Mouse (Mus musculus) kidney, postnatal 36 days (tissue): ENCODE measurements around the gene Ilkap.
A peak's percentile ranks its signal among the peaks of the same experiment; 100 is the strongest.

Experiments
- DNase-seq, 2 experiments: peaks; one replicate each; pipeline ENCODE4 v3.0.0; 2021 to 2022; ENCODE audit warnings: mixed read lengths in 2 of 2

Gene Ilkap

DNA sequence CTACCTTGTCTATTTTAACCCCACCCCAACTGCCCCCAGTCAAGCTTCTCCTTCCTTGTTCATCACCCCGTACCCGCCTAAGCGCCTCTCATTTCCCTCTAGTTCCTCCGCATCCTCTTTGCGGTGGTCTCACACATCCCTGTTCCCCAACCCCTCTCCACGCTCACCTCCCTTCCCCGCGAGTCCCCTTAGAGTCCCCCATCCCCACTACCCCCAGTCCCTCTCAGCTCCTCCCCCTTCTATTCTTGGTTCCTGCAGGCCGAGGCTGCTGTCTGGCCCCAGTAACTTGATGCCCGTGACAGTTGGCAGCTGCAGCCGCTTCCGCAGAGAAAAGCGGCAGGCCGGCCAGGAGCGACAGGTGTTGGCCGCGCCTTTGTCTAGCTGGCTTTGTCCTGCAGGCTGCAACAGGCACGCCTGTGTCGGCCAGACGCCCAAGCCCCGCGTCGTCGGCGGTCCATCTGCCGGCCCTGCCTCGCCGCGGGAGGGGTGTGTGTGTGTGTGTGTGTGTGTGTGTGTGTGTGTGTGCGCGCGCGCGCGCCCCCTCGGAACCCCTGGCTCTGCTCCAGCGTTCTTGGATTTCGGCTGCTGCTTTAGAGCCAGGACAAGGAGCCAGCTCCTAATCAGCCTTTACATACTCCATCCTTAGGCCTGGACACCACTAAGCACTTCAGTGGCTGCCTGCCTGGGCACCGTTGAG, 15.4 kb upstream of the Ilkap start, which contains the start of gene Hes6:
Gene Hes6 (minus strand): TSS at position 141 of the 697 bp plus-strand sequence.
- DNase-seq = peak; percentile 69 to 83

DNA sequence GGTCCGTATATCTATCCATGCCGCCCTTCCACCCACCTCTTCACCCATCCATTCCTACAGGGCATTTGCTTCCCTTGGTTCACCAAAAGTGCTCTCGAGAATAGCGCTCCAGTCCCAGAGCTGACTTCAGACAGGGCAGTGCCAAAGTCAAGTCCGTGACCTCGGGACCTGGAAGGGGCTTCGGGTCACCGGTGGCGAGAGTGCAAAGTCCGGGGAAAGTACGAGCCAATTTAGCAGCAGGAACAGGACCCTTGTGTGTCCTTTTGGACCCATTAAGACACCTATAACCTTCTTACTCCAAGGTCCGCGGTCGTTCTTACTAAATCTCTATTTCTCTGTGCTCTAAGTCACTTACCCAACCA, 14.9 kb upstream of the Ilkap start:
- DNase-seq = peak; percentile 83 to 86

DNA sequence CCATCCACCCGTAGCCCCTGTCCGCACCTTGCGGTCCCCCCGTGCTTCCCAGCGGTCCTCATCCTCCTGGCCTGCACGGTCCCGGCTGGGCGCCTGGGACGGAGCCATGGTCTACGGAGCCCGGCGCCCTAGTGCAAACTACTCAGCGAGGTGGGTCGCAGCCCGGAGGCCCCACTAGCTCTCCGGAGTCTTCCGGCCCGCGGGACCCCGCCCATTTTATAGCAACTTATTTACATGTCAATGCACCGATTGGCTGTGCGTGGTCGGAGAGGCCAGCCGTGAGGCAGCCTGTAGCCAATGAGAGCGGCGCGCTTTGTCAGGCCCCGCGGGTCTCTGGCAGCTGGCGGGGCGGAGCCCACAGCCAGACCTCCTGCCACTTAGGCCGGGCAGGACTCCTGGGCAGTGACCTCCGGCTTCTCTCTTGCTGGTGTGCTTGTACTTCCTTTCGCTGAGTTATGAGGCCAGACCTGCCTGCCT, 14.5 kb upstream of the Ilkap start:
- DNase-seq = peak; percentile 96 to 98

- DNase-seq = peak; percentile 34 to 58
Measured at GRCm38 (mm10) chr1:91412286-91413029, 13.8 kb upstream of the Ilkap start.

DNA sequence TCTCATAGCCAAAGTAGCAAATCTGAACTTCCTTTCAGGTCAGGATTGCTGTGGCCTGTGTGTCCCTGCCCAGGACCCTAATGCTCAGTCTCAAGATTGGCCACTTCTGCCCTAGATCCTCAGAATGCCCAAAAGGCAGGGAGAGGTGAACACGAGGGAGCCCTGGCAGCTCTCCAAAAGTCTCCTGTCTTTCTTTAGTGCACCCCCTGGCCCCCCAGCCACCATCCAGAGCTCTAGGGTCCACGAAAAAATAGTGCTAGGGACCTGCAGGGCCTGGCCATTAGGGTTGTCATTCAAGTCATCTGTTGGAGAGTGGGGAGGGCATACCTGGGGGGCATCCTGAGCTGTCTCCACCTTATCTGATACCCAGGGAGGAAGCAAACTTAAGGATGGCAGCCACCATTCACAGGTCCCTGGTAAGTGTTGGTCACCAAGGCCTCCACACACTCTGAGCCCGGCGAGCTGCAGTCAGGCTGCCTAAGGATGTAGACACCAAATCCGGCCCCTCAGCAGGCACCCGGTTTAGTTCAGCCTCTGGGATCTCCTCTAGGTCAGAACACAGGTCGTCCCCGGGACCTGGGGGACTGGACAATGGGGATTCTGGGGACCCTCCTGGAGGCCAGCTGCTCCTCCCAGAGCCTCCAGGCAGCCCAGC, 13.1 kb upstream of the Ilkap start:
- DNase-seq = no peak

GRCm38 (mm10) chr1:91407819-91408218, 9.2 kb upstream of the Ilkap start:
- no peak for DNase-seq

DNA sequence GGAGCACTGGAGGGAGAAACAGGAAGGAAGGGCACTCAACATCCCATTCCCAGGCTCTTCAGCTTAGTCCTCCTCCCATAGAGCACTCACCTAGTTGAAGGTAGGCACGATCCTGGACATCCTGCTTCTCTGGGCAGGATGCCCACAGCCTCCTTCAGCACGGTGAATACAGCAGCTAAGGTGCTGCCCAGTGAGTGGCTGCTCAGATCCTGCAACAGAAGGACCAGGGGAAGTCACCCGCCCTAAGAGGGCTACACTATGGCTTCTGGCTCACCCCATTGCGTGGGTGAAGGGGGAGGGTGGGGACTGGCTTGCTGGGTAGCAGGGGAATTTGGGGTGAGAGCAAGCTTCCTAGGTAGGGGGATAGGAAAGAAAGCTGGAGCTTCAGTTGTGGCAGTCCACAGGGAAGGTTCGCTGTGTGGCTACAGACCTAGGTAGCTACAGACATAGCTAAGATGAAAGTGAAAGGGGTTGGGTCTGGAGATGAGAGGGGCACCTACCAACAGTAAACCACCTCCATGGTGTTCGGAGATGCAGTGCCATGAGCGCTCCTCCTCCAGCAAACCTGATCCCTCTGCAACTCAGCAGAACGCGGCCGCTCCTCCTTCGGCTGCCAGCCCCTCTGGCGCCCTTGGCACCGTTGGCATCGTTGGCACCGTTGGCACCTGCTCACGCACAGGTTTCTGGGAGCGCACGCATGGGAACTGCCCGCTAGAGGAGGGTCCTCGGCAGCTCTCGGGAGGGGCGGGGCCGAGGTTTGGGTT, 7.0 kb upstream of the Ilkap start:
- DNase-seq = no peak

DNA sequence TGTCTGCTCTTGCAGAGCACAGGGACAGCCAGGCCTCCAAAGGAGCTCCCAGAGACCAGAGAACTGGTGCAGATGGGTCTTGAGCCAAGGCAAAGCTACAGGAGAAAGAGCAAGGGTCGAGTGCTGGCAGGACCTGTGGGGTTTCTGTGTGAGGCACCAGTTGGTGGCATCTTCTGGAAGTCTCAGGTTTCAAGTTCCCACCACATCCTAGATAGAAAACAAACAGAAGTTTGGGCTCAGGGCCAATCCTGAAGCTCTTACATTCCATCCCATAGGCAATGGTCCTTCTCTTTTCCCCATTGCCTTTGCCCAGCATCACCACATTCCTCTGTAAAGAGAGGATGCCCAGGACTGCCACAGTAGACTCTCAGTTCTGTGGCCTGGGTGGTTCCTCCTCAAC, 6.4 kb upstream of the Ilkap start:
- DNase-seq = no peak

- DNase-seq = peak in 1 of 2 experiments; percentile 34
Measured at GRCm38 (mm10) chr1:91397927-91398259, 722 bp downstream of the Ilkap start.

- DNase-seq = no peak
Measured at GRCm38 (mm10) chr1:91390369-91390768, 8.2 kb downstream of the Ilkap start.

DNA sequence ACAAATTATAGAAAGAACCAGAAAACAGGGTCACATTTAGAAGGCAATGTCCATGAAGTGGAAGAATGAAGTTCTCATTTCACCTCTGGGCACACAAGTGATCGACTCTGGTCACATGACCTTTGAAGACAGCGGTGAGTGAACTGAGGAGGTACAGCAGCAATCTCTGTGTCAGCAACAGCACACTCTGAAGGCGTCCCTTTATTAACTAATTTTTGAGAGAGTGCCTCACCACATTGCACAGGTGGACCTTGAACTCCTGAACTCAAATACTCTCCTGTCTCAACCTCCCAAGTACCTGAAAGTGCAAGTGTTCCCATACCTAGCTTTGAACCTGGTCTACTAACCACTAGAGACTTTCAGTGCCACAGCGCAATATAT, 17.5 kb downstream of the Ilkap start:
- DNase-seq = peak; percentile 25 to 27

DNA sequence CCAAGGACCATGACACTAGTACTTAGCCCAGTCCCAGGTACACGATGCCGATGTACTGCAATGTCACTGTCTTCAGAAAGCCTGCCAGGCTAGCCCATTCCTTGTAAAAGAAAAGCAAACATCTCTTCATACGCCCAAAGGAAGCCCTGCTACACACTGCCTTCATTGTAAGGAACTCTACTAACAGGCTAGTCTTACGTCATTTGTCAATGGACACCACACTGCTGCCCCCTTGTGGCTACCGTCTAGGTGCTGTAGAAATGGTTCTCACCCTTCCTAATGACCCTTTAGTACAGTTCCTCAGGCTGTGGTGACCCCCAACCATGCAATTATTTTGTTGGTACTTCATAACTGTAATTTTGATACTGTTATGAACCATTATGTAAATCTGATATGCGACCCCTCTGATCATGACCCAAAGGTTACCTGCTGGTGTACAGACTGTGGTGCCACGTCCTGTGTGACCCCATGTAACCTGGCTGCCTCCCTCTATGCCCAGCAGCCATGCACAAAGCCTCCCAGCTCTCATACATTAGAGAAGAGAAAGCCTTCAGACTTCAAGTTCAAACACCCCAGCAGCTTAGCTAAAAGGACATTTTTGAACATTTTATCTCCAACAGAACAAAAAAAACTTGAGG, 18.0 kb downstream of the Ilkap start:
- peak; percentile 77 to 92 for DNase-seq

DNA sequence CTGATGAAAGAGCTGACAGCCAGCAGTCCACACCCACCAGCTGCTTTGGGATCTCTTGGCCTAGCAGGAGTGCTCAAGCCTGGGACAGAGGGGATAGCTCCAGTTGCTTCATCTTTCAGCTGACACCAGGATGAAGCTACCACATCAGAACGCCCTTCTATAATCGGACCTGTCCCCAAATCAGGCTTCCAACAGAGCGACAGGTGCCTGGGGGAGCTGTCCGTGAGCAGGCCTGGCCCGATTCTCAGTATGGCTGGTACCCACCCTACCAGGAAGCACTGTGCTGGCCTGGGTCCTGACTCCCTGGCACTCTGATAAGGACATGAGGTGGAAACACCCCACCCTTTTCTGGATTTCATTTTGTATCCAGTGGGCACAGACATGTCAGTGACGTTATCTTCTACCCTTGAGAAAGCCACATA, 25.2 kb downstream of the Ilkap start:
- no peak for DNase-seq

DNA sequence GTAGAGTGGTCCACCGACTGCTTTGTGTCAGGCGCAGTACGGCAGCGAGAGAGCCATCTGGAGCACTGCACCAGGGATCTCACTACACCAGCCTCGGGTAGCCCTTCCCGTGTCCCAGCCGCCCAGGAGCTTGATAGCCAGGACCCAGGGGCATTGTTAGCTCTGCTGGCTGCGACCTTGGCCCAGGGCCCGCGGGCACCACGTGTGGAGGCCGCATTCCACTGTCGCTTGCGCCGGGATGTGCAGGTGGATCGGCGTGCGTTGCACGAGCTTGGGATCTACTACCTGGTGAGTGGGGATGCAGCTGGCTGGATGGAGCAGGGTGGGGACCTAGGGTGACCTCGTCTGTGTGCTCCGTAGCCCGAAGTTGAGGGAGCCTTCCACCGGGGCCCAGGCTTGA, 28.6 kb downstream of the Ilkap start:
- no peak for DNase-seq

- peak in 1 of 2 experiments; percentile 27 for DNase-seq
Measured at GRCm38 (mm10) chr1:91369408-91369807, 29.2 kb downstream of the Ilkap start.

GRCm38 (mm10) chr1:91367295-91367694, 31.3 kb downstream of the Ilkap start:
- no peak for DNase-seq

GRCm38 (mm10) chr1:91366215-91367108, 32.2 kb downstream of the Ilkap start, which contains the start of gene Erfe:
TSS of gene Erfe (plus strand) at chr1:91366430.
- peak; percentile 42 to 86 for DNase-seq

DNA sequence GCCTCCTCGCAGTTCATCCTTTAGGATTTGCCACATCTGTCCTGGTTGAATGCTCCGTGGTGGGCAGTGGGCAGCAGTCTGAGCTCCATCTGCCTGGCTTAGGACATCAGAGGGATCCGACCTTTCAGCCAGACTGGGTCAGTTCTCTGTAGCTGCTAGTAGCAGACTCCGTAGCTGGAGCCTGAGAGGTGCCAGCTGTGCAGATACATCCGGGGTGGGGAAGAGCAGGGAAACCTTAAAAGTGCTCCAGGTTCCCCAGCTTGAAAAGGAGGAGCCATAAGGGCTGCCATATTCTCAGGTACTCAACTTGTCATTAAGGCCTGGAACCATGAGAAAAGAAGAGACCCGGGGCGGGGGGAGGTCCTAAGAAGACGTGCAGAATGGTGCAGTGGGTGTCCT, 32.8 kb downstream of the Ilkap start:
- no peak for DNase-seq

GRCm38 (mm10) chr1:91364822-91365644, 33.6 kb downstream of the Ilkap start:
- DNase-seq = no peak

DNA sequence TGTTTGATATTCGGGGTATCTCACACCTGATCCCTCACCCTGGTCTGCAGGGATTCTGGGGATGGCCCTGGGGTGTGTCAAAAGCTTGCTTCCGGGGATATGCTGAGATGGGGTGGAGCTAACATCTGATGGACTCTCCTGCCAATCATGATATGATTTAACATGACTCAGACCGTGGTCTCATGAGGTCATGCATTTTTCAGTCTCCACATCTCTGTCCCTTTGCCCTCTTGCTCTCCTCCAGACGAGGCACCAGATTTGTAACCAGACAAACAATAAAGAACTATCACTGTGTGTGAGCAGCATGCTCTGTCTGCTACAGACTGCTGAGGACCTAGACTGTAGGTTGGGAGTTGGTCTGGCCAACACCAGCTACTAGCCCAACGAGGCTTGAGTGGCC, 36.5 kb downstream of the Ilkap start:
- DNase-seq = no peak
